Mouse (Mus musculus): Measurements from ENCODE around the gene Cyb561d1. TPM values are rescaled to one million over a fixed set of nuclear protein-coding genes. Genes with fewer than 3 reads are reported as not detected.

The Cyb561d1 gene
- total RNA-seq (2023): 10 to 100 TPM; 19.2 to 22.1 TPM

DNA sequence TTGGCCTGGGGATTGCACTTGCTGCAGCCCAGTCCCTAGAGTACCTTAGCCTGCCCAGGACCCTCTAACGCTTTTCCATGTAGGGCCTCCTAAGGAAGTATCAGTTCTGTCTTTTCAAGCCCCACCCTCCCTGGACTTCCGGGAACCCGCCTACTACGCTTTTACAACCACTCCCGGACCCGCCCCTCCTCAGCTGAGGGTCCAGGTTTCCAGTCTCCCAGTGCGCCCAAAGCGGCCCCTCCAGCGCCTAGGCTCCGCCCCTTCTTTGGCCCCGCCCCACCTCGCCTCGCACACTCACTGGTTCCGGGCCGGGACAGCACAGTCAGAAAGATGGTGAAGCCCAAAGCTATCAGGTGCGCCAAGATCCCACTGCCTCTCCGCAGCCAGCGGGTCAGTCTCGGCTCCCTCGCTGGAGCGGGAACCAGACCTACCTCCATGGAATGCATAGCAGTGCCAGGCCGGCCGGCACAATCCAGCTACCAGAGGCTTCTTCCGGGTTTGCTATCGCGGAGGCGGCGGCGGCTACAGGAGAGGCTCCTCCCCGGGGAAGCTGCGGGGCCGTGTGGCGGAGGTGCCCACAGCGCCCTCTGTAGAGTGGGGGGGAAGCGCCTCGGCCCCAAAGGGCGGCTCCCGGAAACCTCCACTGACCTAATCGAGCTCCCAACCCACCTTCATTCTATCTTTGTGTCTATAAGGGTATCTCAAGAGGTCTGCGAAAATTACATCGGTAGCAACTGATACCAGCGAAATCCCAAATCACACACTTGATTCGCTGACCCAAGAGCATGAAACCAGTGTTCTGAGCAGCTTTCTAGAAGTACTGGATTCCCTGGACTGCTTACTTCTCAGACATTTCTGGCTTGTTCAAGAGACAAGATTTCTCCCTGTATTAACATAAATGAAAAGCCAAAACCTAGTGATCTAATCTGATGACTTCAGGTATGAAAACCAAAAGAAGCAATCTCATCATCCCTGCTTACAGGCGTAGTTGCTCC lies at the start of gene Cyb561d1:
TSS of gene Cyb561d1 (minus strand) at position 884 of the 995 bp plus-strand sequence.

GRCm38 (mm10) chr3:108226558-108227350 lies 25.7 kb upstream of the Cyb561d1 start, which contains the start of gene Sypl2:
TSS of gene Sypl2 (minus strand) at chr3:108226648.

DNA sequence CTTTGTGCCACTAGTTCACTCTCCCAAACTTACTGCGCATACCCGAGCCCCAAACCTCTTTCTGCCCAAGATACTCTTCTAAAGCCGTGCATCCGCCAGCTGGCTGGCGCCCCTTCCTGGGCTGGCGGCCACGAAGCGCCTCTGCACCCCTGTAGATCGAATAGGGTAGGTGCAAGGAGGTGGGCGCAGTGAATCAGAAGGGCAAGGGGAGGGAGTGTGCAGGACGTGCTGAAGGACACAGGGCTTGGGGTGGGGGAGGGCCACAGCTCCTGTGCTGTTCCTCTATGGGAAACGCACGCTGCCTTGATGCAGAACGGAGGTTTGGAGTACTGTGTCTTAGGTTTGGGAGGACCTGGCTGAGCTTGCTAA lies 9.7 kb upstream of the Cyb561d1 start, which contains the start of gene Atxn7l2:
TSS of gene Atxn7l2 (minus strand) at position 164 of the 369 bp plus-strand sequence.

GRCm38 (mm10) chr3:108186098-108187047 lies 14.6 kb downstream of the Cyb561d1 start, which contains the start of gene Amigo1:
TSS of gene Amigo1 (plus strand) at chr3:108186335.

GRCm38 (mm10) chr3:108154656-108155055 lies 46.4 kb downstream of the Cyb561d1 start, which contains the start of gene Gpr61:
TSS of gene Gpr61 (minus strand) at chr3:108154882.

Other genes with a start within 250 kb of the Cyb561d1 start
- not detected for gene Gstm3, start 231.9 kb downstream of the Cyb561d1 start, total RNA-seq (2023)
- under 1 TPM in 1 of 2 experiments, not detected in 1; 0.79 TPM for gene Gstm2, start 214.8 kb downstream of the Cyb561d1 start, total RNA-seq (2023)
- 100 to 1,000 TPM in 1 of 2 experiments, 10 to 100 TPM in 1; 97.1 to 125 TPM for gene Gstm1, start 183.2 kb downstream of the Cyb561d1 start, total RNA-seq (2023)
- 1 to 10 TPM; 3.9 to 5.4 TPM for gene Gstm4, start 156.3 kb downstream of the Cyb561d1 start, total RNA-seq (2023)
- gene Ampd2, start 114.6 kb downstream of the Cyb561d1 start, total RNA-seq (2023): 10 to 100 TPM; 31.3 to 34.8 TPM
- not detected for gene Gnat2, start 108.4 kb downstream of the Cyb561d1 start, total RNA-seq (2023)
- gene Gnai3, start 55.1 kb downstream of the Cyb561d1 start, total RNA-seq (2023): 10 to 100 TPM; 62.0 to 70.1 TPM
- not detected for gene Gpr61, start 46.3 kb downstream of the Cyb561d1 start, total RNA-seq (2023)
- 1 to 10 TPM; 2.7 to 4.0 TPM for gene Amigo1, start 14.9 kb downstream of the Cyb561d1 start, total RNA-seq (2023)
- 10 to 100 TPM; 16.7 to 17.0 TPM for gene Atxn7l2, start 9.7 kb upstream of the Cyb561d1 start, total RNA-seq (2023)
- not detected for gene Sypl2, start 25.4 kb upstream of the Cyb561d1 start, total RNA-seq (2023)
- gene Psma5, start 55.7 kb upstream of the Cyb561d1 start, total RNA-seq (2023): 10 to 100 TPM; 42.6 to 47.6 TPM
- gene Sort1, start 82.9 kb upstream of the Cyb561d1 start, total RNA-seq (2023): 100 to 1,000 TPM; 125 to 140 TPM
- gene Mybphl, start 163.7 kb upstream of the Cyb561d1 start, total RNA-seq (2023): not detected
- 1 to 10 TPM in 1 of 2 experiments, under 1 TPM in 1; 0.76 to 2.1 TPM for gene Psrc1, start 182.6 kb upstream of the Cyb561d1 start, total RNA-seq (2023)
- gene Celsr2, start 214.3 kb upstream of the Cyb561d1 start, total RNA-seq (2023): 1 to 10 TPM; 1.0 to 1.8 TPM
- 10 to 100 TPM; 78.4 to 82.3 TPM for gene Sars, start 244.0 kb upstream of the Cyb561d1 start, total RNA-seq (2023)